Mouse (Mus musculus): ENCODE results near the gene Slc17a1. TPM values are rescaled to one million over a fixed set of nuclear protein-coding genes. Genes with fewer than 3 reads are reported as not detected.

Slc17a1 gene
- polyA plus RNA-seq, 1 experiment from 2014 or later: not detected

DNA sequence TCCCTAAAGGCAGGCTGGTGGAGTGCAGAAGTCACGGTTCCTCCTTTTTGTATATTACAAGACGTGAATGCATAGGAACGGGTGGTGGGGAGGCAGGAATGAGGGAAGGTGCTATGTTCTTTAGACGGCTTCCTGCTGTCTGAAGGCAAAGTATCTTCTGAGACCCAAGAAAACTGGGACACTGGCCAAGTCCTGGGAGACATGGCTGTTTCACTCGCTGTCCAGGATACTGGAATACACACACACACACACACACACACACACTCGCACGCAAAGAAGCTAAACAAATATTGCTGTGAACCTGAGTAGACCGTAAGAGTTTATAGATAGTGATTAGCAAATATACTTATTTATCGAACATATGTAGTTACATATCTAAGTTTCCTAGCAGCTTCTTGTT is 2.8 kb upstream of the Slc17a1 start:
- H3K27me3 ChIP-seq: no peaks in the 10 kb centered on the region
- H3K4me1 ChIP-seq: no peaks in the 10 kb centered on the region
- no peak overlapping the region for H3K9ac ChIP-seq
- no peaks in the 10 kb centered on the region for H3K9me3 ChIP-seq (replicated peaks)
- 74% methylated on average over 9 of the region's 9 CpGs for WGBS
- no peaks in the 10 kb centered on the region for H3K36me3 ChIP-seq
- ATAC-seq (ENCODE audit: insufficient number of reproducible peaks, low FRiP score, low TSS enrichment, low read depth): no peak
- no peak overlapping the region for H3K27ac ChIP-seq (replicated peaks)
- H3K4me3 ChIP-seq (replicated peaks): no peak overlapping the region
- no peak overlapping the region for H3K4me2 ChIP-seq (replicated peaks)

DNA sequence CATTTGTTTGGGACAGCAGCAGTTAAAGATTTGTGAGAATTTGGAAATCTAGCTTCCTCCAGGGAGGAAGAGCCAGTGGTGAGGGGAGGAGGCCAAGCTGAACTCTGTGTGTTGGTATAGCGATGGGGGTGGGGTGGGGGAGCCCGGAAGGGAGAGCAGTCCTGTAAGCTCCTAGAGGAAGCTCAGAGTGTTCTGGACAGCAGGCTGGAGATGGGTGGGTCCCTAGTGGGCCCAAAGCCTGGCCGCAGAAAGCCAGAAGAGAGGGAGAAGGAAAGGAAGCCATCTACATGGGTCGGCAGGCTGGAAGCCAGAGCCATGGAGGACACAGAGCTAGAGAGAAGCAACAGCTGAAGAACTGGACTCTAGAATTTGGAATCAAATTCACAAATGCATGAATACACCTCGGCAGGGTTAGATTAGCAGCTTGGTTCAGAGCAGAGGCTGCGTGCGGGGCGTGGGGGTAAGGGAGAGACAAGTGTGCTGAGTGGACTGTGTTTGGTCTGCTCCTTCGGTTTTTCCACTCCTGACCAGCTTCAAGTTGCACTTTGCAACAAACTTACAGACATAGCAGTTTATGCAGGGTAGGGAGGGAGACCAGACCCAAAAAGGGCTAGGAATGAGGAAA is 1.4 kb upstream of the Slc17a1 start:
- no peaks in the 10 kb centered on the region for H3K27me3 ChIP-seq
- no peak overlapping the region for H3K9ac ChIP-seq
- no peak overlapping the region for H3K4me3 ChIP-seq (replicated peaks)
- H3K4me2 ChIP-seq (replicated peaks): no peak overlapping the region
- WGBS: 68% methylated on average over 9 of the region's 9 CpGs
- no peak for ATAC-seq (ENCODE audit: insufficient number of reproducible peaks, low FRiP score, low TSS enrichment, low read depth)
- no peaks in the 10 kb centered on the region for H3K36me3 ChIP-seq
- no peaks in the 10 kb centered on the region for H3K9me3 ChIP-seq (replicated peaks)
- H3K4me1 ChIP-seq: no peaks in the 10 kb centered on the region
- no peak overlapping the region for H3K27ac ChIP-seq (replicated peaks)

DNA sequence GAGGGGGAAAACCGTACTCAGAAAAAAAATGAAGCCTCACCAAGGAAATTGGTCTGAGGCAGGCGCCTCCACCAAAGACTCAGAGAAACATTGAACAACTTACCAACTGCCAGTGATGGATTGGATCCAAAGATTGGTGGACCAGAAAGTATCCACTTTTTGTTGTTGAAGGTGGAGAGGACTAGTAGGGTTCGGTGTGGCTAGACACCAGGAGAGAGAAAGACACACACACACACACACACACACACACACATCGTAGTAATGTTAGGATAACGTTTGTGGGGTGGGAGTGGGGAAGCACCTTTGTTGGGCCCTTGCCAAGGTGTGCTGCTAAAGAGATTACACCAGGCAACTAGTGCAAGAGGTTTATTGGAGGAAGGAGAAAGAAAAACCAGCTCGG is 550 bp upstream of the Slc17a1 start:
- whole genome bisulfite sequencing: 80% methylated on average over 6 of the region's 6 CpGs

DNA sequence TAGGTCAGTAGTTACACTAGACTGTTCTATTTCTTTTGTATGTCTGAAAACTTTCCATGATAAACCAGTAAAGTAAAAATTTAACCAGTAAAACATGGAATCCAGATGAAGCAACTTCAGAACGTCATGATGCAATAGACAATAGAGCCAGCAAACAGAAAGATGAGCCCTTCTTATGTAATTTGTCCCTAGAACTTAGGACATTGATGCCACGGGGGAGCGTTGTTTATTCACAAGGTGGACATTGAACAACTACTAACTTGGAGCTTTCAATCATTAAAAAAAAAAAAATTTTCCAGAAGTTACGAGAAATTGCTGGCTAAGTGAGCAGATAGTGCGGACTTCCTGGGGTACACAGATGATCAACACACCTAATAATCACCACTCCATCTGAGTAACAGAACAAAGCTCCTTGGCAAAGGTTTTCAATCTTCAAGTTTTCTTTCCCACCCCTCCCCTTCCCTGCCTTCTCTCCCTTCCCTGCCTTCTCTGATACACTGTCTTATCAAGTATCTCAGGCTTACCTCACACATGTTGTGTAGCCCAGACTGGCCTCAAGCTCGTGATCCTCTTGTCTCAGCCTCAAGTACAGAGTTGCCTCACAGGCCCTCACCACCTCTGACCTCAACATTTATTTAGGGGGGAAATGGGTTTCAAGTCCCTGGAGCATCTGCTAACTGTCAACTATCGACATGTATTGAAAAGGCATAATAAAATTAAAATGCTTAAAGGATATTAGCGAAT is 1.4 kb downstream of the Slc17a1 start:
- H3K4me2 ChIP-seq (replicated peaks): no peak overlapping the region
- no peak overlapping the region for H3K4me3 ChIP-seq (replicated peaks)
- no peaks in the 10 kb centered on the region for H3K4me1 ChIP-seq
- H3K9ac ChIP-seq: no peak overlapping the region
- no peaks in the 10 kb centered on the region for H3K27me3 ChIP-seq
- H3K9me3 ChIP-seq (replicated peaks): no peaks in the 10 kb centered on the region
- H3K36me3 ChIP-seq: no peaks in the 10 kb centered on the region
- no peak for ATAC-seq (ENCODE audit: insufficient number of reproducible peaks, low FRiP score, low TSS enrichment, low read depth)
- WGBS: 79% methylated on average over 8 of the region's 8 CpGs
- H3K27ac ChIP-seq (replicated peaks): no peak overlapping the region

More for the DNA sequence above, 550 bp upstream of the Slc17a1 start:
- Histone ChIP-seq H3K36me3 (no peaks in the 10 kb centered on the region), H3K4me2 (replicated peaks) (no peak overlapping the region), H3K9me3 (replicated peaks) (no peaks in the 10 kb centered on the region), H3K4me3 (replicated peaks) (no peak overlapping the region), H3K27ac (replicated peaks) (no peak overlapping the region), H3K4me1 (no peaks in the 10 kb centered on the region), H3K27me3 (no peaks in the 10 kb centered on the region), H3K9ac (no peak overlapping the region)
- no peak for ATAC-seq (ENCODE audit: insufficient number of reproducible peaks, low FRiP score, low TSS enrichment, low read depth)

DNA sequence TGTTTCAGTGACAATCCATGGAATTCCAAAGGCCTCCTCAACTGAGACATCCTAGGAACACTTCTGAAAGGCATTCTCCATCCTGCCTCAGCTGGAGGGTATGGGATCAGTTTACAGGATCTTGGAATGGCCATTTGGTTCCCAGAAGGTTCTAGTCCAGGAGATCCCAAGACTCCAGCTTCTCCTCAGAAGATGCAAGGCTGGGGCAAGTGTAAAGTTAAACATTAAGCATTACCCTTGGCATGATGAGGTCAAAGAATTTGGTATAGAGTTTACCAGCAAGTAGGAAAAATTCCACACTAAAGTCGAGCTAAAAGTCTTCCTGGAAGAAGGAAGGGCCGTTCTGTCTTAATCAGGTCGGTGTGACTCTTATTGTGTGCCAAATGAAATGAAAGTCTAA is 2.4 kb downstream of the Slc17a1 start:
- H3K4me3 ChIP-seq (replicated peaks): no peak overlapping the region
- 78% methylated on average over 3 of the region's 3 CpGs for WGBS
- no peaks in the 10 kb centered on the region for H3K27me3 ChIP-seq
- H3K27ac ChIP-seq (replicated peaks): no peak overlapping the region
- H3K4me1 ChIP-seq: no peaks in the 10 kb centered on the region
- no peaks in the 10 kb centered on the region for H3K36me3 ChIP-seq
- H3K9me3 ChIP-seq (replicated peaks): no peaks in the 10 kb centered on the region
- H3K9ac ChIP-seq: no peak overlapping the region
- no peak overlapping the region for H3K4me2 ChIP-seq (replicated peaks)
- no peak for ATAC-seq (ENCODE audit: insufficient number of reproducible peaks, low FRiP score, low TSS enrichment, low read depth)

DNA sequence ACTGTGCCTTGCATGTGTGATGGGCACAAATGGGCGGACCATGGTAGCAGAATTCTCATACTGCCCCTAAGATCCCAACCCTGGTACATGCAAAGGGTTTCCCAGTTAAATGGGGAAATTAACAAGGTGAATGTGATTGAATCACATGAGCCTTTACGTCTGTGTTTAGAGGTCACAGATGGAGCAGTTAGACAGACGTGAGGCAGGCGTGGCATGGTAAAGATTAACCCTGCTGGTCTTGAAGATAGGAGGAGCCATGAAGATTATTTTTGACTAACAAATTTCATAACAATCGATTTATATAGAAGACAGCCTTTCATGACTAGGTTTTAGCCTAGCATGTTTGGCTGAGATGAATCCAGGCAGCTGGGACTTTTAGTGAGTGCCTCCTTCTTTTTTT is 5.6 kb downstream of the Slc17a1 start:
- no peaks in the 10 kb centered on the region for H3K4me1 ChIP-seq
- ATAC-seq (ENCODE audit: insufficient number of reproducible peaks, low FRiP score, low TSS enrichment, low read depth): no peak
- H3K4me2 ChIP-seq (replicated peaks): no peak overlapping the region
- 62% methylated on average over 5 of the region's 5 CpGs for WGBS
- H3K27me3 ChIP-seq: no peaks in the 10 kb centered on the region
- no peak overlapping the region for H3K4me3 ChIP-seq (replicated peaks)
- H3K36me3 ChIP-seq: no peaks in the 10 kb centered on the region
- H3K9ac ChIP-seq: no peak overlapping the region
- H3K9me3 ChIP-seq (replicated peaks): no peaks in the 10 kb centered on the region
- H3K27ac ChIP-seq (replicated peaks): no peak overlapping the region

DNA sequence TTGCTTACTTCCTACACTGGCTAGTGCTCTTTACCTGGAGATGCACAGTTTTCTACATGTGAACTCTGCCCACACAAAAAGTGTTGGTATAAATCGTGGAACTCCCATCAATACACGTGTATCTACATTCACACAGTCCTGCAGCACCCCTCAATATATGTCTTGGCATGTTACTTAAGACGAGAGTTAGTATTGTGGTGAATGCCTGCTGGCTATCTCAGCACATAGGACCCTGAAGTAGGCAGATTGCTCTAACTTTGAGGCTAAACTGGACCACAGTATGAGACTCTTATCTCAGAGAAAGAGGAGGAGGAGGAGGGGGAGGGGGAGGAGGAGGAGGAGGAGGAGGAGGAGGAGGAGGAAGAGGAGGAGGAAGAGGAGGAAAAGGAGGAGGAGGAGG is 11.6 kb downstream of the Slc17a1 start:
- Histone ChIP-seq H3K4me2 (replicated peaks) (no peak overlapping the region), H3K4me1 (no peaks in the 10 kb centered on the region), H3K36me3 (no peaks in the 10 kb centered on the region), H3K9ac (no peak overlapping the region), H3K27me3 (no peaks in the 10 kb centered on the region), H3K27ac (replicated peaks) (no peak overlapping the region), H3K4me3 (replicated peaks) (no peak overlapping the region), H3K9me3 (replicated peaks) (no peaks in the 10 kb centered on the region)
- WGBS: 64% methylated on average over 3 of the region's 3 CpGs
- no peak for ATAC-seq (ENCODE audit: insufficient number of reproducible peaks, low FRiP score, low TSS enrichment, low read depth)

DNA sequence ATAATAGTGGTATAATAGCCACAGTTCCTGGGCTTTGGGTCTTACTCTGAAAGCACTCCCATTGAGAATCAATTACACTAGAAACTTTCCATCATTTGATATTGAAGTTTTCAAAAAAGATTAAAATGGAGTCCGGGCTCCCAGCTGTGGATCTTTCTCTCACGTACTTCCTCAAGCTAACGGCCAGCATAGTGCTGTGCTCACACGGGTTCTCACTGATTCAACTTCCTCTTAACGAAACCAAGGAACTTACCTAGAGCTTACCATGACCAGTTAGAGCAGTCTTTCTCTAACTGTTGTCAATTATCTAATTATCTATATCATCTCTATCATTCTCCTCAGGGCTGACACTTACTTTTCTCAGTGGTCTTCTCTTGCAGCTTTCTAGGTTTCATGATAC is 12.1 kb downstream of the Slc17a1 start:
- no peak for ATAC-seq (ENCODE audit: insufficient number of reproducible peaks, low FRiP score, low TSS enrichment, low read depth)
- H3K4me3 ChIP-seq (replicated peaks): no peak overlapping the region
- H3K9ac ChIP-seq: no peak overlapping the region
- no peak overlapping the region for H3K27ac ChIP-seq (replicated peaks)
- H3K4me2 ChIP-seq (replicated peaks): no peak overlapping the region
- H3K27me3 ChIP-seq: no peaks in the 10 kb centered on the region
- H3K4me1 ChIP-seq: no peaks in the 10 kb centered on the region
- H3K36me3 ChIP-seq: no peaks in the 10 kb centered on the region
- no peaks in the 10 kb centered on the region for H3K9me3 ChIP-seq (replicated peaks)
- WGBS: 81% methylated on average over 5 of the region's 5 CpGs

DNA sequence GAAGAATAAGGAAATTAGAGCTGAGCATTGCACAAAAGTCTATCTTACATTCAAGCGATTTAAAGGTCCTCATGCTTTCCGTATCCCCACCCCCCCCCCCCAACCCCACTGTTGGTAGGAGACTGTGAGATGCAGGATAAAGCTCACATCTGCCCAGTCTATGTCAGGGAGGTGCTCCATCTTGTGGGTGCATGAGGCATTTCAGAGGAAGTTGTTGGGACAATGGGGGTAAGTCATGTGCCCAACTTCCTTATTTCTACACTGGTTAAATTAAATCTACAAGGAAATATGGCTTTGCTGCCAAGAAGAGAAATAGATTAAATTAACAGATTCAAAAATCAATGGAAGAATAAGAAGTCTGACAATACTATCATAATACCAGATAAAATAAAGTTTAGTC is 18.0 kb downstream of the Slc17a1 start:
- H3K4me2 ChIP-seq (replicated peaks): no peak overlapping the region
- no peaks in the 10 kb centered on the region for H3K27me3 ChIP-seq
- no peaks in the 10 kb centered on the region for H3K4me1 ChIP-seq
- no peaks in the 10 kb centered on the region for H3K9me3 ChIP-seq (replicated peaks)
- H3K36me3 ChIP-seq: no peaks in the 10 kb centered on the region
- 36% methylated on average over 2 of the region's 2 CpGs for WGBS
- ATAC-seq (ENCODE audit: insufficient number of reproducible peaks, low FRiP score, low TSS enrichment, low read depth): no peak; the same call in 1 of the 2 replicates
- H3K4me3 ChIP-seq (replicated peaks): no peak overlapping the region
- no peak overlapping the region for H3K9ac ChIP-seq
- H3K27ac ChIP-seq (replicated peaks): no peak overlapping the region

DNA sequence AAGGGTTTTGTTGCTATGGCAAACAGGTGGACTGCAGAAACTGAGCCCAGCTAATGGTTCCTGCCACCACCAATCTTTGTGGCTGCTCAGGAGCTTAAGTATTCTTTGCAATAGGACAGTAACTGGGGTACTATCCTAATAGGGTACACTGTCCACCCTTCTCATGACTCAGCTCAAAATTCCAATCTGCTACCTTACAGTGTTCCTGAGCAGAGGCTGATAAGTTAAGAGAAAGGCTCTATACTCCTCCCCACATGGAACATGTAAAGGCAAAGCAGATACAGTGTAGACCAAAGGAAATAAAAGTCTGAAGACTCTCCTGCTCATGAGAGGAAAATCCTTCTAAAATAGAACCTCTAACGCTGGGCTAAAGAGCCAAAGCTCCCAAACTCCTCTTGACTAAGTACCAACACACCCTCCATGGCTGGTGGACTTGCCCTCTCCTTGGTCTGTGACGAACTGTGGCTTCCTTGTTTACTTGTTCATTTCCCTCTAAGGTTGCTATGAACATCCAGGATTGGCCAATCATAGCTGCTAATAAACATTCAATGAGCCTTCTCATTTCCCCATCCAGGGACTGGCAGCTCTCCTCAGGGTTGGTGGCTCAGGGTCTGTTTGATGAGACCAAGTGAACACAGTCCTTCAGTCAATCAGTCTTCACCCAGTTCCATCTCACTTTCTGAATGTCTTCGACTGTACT is 19.6 kb downstream of the Slc17a1 start:
- no peaks in the 10 kb centered on the region for H3K4me1 ChIP-seq
- no peak overlapping the region for H3K4me3 ChIP-seq (replicated peaks)
- no peaks in the 10 kb centered on the region for H3K9me3 ChIP-seq (replicated peaks)
- H3K4me2 ChIP-seq (replicated peaks): no peak overlapping the region
- no peak overlapping the region for H3K9ac ChIP-seq
- H3K27me3 ChIP-seq: no peaks in the 10 kb centered on the region
- no peak overlapping the region for H3K27ac ChIP-seq (replicated peaks)
- WGBS: 80% methylated on average over 3 of the region's 3 CpGs
- ATAC-seq (ENCODE audit: insufficient number of reproducible peaks, low FRiP score, low TSS enrichment, low read depth): no peak
- no peaks in the 10 kb centered on the region for H3K36me3 ChIP-seq

DNA sequence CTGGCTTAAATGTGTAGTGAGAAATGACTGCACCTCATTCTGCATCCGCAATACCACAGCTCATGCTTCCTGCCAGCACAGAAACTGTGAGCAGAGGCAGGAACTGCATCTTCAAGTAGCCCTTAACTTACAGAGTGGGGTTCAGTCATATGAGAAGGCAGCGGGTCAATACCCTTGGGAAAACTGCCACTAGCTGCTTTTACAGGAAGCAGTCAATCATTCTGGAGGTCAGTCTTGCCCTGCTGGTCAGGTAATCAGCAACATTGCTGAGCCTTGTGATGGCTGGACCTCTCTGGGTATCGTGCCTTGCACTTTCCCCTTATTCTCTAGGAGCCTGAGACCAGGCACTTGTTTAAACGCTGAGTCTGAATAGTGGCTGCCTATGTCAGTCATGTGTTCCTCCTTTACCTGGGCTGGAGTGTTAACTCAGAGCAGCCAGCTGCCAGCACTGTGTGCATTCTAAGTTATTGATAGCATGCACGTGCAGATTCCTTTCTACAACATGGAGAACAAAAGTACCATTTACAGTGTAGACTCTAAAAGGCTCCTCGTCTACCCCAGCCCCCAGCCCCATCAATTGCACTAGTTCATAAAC is 21.6 kb downstream of the Slc17a1 start:
- Histone ChIP-seq H3K4me2 (replicated peaks) (no peak overlapping the region), H3K27me3 (no peaks in the 10 kb centered on the region), H3K9ac (no peak overlapping the region), H3K27ac (replicated peaks) (no peak overlapping the region), H3K4me3 (replicated peaks) (no peak overlapping the region), H3K4me1 (no peaks in the 10 kb centered on the region), H3K9me3 (replicated peaks) (no peaks in the 10 kb centered on the region), H3K36me3 (no peaks in the 10 kb centered on the region)
- ATAC-seq (ENCODE audit: insufficient number of reproducible peaks, low FRiP score, low TSS enrichment, low read depth): no peak
- WGBS: 53% methylated on average over 6 of the region's 6 CpGs
